In genomic region chr14:61316861-61317260, GRCm38 (mm10) we compare ENCODE assay signal across 8 mouse cellular contexts. TPM values are rescaled to one million over a fixed set of nuclear protein-coding genes. Genes with fewer than 3 reads are reported as not detected.
DNase-seq lines count a peak whose midpoint lies in the region; ATAC-seq and TF ChIP-seq lines count a peak whose summit lies in the region.

No protein-coding gene starts in this region.

- DNase-seq in urinary bladder, postnatal 25 days (ENCODE audit: low spot score): peak; percentile 51
- DNase-seq in urinary bladder, postnatal 4 days (ENCODE audit: low spot score in 2 of 2): no peak
- peak; percentile 84 for DNase-seq in embryonic facial prominence, embryonic 14.5 days (ENCODE audit: low spot score)
- DNase-seq in left cerebral cortex, postnatal 25 days (ENCODE audit: low spot score in 2 of 2): peak; percentile 60 to 76
- peak; percentile 44 for DNase-seq in neural tube, embryonic 11.5 days (ENCODE audit: low spot score)
- DNase-seq in urinary bladder, postnatal 36 days (ENCODE audit: low spot score in 2 of 2): peak; percentile 53 to 58

- peaks cover 24% of the 10 kb centered on the region for H3K4me1 ChIP-seq in bone marrow macrophage, adult 2 months (ENCODE audit: control insufficient read depth, insufficient read depth, low read length)
- H3K4me1 ChIP-seq in embryonic facial prominence, embryonic 14.5 days (ENCODE audit: control insufficient read depth, insufficient read depth, low read length): no peaks in the 10 kb centered on the region
- H3K4me1 ChIP-seq in intestine, postnatal 0 days (replicated peaks; ENCODE audit: control insufficient read depth, insufficient read depth, low read length): no peaks in the 10 kb centered on the region
- no peaks in the 10 kb centered on the region for H3K4me1 ChIP-seq in neural tube, embryonic 11.5 days (ENCODE audit: control insufficient read depth, insufficient read depth, low read length)

- peak; percentile 67; the same call in 1 of the 2 replicates for ATAC-seq in embryonic facial prominence, embryonic 14.5 days (ENCODE audit: low read depth)
- 0 out of 2 replicates have a peak, but pooled peaks have one; percentile 46 for ATAC-seq in intestine, postnatal 0 days
- ATAC-seq in neural tube, embryonic 11.5 days (ENCODE audit: insufficient read depth, low FRiP score, low TSS enrichment): no peak

- no peaks in the 10 kb centered on the region for H3K36me3 ChIP-seq in embryonic facial prominence, embryonic 14.5 days (ENCODE audit: control insufficient read depth, insufficient read depth, low read length)
- no peaks in the 10 kb centered on the region for H3K36me3 ChIP-seq in intestine, postnatal 0 days (ENCODE audit: control insufficient read depth, insufficient read depth)
- H3K36me3 ChIP-seq in neural tube, embryonic 11.5 days (ENCODE audit: control insufficient read depth, insufficient read depth, low read length): no peaks in the 10 kb centered on the region

- no peak overlapping the region for H3K4me2 ChIP-seq in embryonic facial prominence, embryonic 14.5 days (ENCODE audit: low read depth, low read length)
- H3K4me2 ChIP-seq in intestine, postnatal 0 days (replicated peaks; ENCODE audit: low read depth): no peak overlapping the region
- no peak overlapping the region for H3K4me2 ChIP-seq in neural tube, embryonic 11.5 days (ENCODE audit: low read depth)

- H3K27ac ChIP-seq in bone marrow macrophage, adult 2 months (ENCODE audit: insufficient read depth, low read depth, low read length): no peak overlapping the region
- no peak overlapping the region for H3K27ac ChIP-seq in embryonic facial prominence, embryonic 14.5 days (replicated peaks; ENCODE audit: low read depth, low read length)
- no peak overlapping the region for H3K27ac ChIP-seq in intestine, postnatal 0 days (ENCODE audit: low read depth, low read length)
- H3K27ac ChIP-seq in neural tube, embryonic 11.5 days (ENCODE audit: low read depth, low read length): no peak overlapping the region

- no peak overlapping the region for H3K4me3 ChIP-seq in bone marrow macrophage, adult 2 months (ENCODE audit: insufficient read depth, low read length)
- H3K4me3 ChIP-seq in embryonic facial prominence, embryonic 14.5 days (ENCODE audit: low read depth, low read length): no peak overlapping the region
- H3K4me3 ChIP-seq in intestine, postnatal 0 days (ENCODE audit: low read depth, low read length): no peak overlapping the region
- no peak overlapping the region for H3K4me3 ChIP-seq in neural tube, embryonic 11.5 days (ENCODE audit: low read depth, low read length)

- peak; percentile 62 for TF ChIP-seq CTCF in bone marrow macrophage, adult 2 months (IDR thresholded peaks at IDR 0.05; ENCODE audit: low read depth, low read length)
- TF ChIP-seq CTCF in intestine, postnatal 0 days (IDR thresholded peaks at IDR 0.05; ENCODE audit: low read depth): peak; percentile 81

- TF ChIP-seq POLR2A in bone marrow macrophage, adult 2 months (IDR thresholded peaks at IDR 0.05; ENCODE audit: borderline replicate concordance, low read depth, low read length): no peak

- 25% methylated on average over 4 of the region's 4 CpGs for WGBS in embryonic facial prominence, embryonic 14.5 days
- 28% methylated on average over 4 of the region's 4 CpGs for WGBS in intestine, postnatal 0 days
- WGBS in neural tube, embryonic 11.5 days: 36% methylated on average over 4 of the region's 4 CpGs

- no peak overlapping the region for H3K9ac ChIP-seq in embryonic facial prominence, embryonic 14.5 days (ENCODE audit: low read depth, low read length)
- no peak overlapping the region for H3K9ac ChIP-seq in intestine, postnatal 0 days (ENCODE audit: low read depth, low read length)
- no peak overlapping the region for H3K9ac ChIP-seq in neural tube, embryonic 11.5 days (ENCODE audit: low read length)

- no peaks in the 10 kb centered on the region for H3K9me3 ChIP-seq in embryonic facial prominence, embryonic 14.5 days (ENCODE audit: control insufficient read depth, low read length)
- no peaks in the 10 kb centered on the region for H3K9me3 ChIP-seq in intestine, postnatal 0 days (ENCODE audit: control insufficient read depth)
- H3K9me3 ChIP-seq in neural tube, embryonic 11.5 days (ENCODE audit: control insufficient read depth, low read length): no peaks in the 10 kb centered on the region

- H3K27me3 ChIP-seq in embryonic facial prominence, embryonic 14.5 days (replicated peaks; ENCODE audit: control insufficient read depth, insufficient read depth, low read length): no peaks in the 10 kb centered on the region
- no peaks in the 10 kb centered on the region for H3K27me3 ChIP-seq in intestine, postnatal 0 days (replicated peaks; ENCODE audit: control insufficient read depth, insufficient read depth, low read length)
- H3K27me3 ChIP-seq in neural tube, embryonic 11.5 days (ENCODE audit: control insufficient read depth, insufficient read depth, low read length): no peaks in the 10 kb centered on the region

- intact Hi-C loops in left cerebral cortex, postnatal 25 days (cut with DNase I): no loop called here

RNA-seq across cellular contexts. Expression of gene Arl11, which starts 7.3 kb away (rescaled TPM):
- polyA plus RNA-seq in bone marrow macrophage, adult 2 months (2012; ENCODE audit: insufficient read depth, insufficient read length, missing spikeins): 97.1 and 103 TPM in 2 replicates
- polyA plus RNA-seq in embryonic facial prominence, embryonic 14.5 days (2014; fragmentation: Nextera tagmentation; extraction: Ambion mirVana): 1.7 and 1.8 TPM in 2 replicates
- 1.4 and 1.5 TPM in 2 replicates for polyA plus RNA-seq in intestine, postnatal 0 days (2015; fragmentation: Nextera tagmentation; extraction: Ambion mirVana)
- 1 to 10 TPM in 1 of 2 experiments, under 1 TPM in 1; 0.55 to 1.3 TPM for total RNA-seq in left cerebral cortex, postnatal 25 days (2021)
- 0.22 and 0.56 TPM in 2 replicates for polyA plus RNA-seq in neural tube, embryonic 11.5 days (2014; fragmentation: Nextera tagmentation; extraction: Ambion mirVana)

RNA-seq across cellular contexts. Expression of gene Ebpl, which starts 43.4 kb away (rescaled TPM):
- polyA plus RNA-seq in bone marrow macrophage, adult 2 months (2012; ENCODE audit: insufficient read depth, insufficient read length, missing spikeins): 8.1 and 8.8 TPM in 2 replicates
- polyA plus RNA-seq in embryonic facial prominence, embryonic 14.5 days (2014; fragmentation: Nextera tagmentation; extraction: Ambion mirVana): 11.9 and 12.1 TPM in 2 replicates
- polyA plus RNA-seq in intestine, postnatal 0 days (2015; fragmentation: Nextera tagmentation; extraction: Ambion mirVana): 11.1 and 12.1 TPM in 2 replicates
- 1 to 10 TPM; 3.6 to 4.1 TPM for total RNA-seq in left cerebral cortex, postnatal 25 days (2021)
- 8.5 and 9.2 TPM in 2 replicates for polyA plus RNA-seq in neural tube, embryonic 11.5 days (2014; fragmentation: Nextera tagmentation; extraction: Ambion mirVana)

RNA-seq across cellular contexts. Expression of gene Sgcg, which starts 58.6 kb away (rescaled TPM):
- not detected in 2 replicates for polyA plus RNA-seq in bone marrow macrophage, adult 2 months (2012; ENCODE audit: insufficient read depth, insufficient read length, missing spikeins)
- 22.1 and 33.9 TPM in 2 replicates for polyA plus RNA-seq in embryonic facial prominence, embryonic 14.5 days (2014; fragmentation: Nextera tagmentation; extraction: Ambion mirVana)
- polyA plus RNA-seq in intestine, postnatal 0 days (2015; fragmentation: Nextera tagmentation; extraction: Ambion mirVana): 2.8 TPM in 2 replicates
- total RNA-seq in left cerebral cortex, postnatal 25 days (2021): not detected
- 1.1 and 2.0 TPM in 2 replicates for polyA plus RNA-seq in neural tube, embryonic 11.5 days (2014; fragmentation: Nextera tagmentation; extraction: Ambion mirVana)

Comparison
In these comparisons a context has a peak if more than half of its experiments do, and no peak if none do; other contexts are left out.
1. DNase-seq: peak in urinary bladder, postnatal 25 days (single experiment), embryonic facial prominence, embryonic 14.5 days (single experiment), left cerebral cortex, postnatal 25 days (2 of 2), neural tube, embryonic 11.5 days (single experiment) and urinary bladder, postnatal 36 days (2 of 2); none in urinary bladder, postnatal 4 days (0 of 2).
2. RNA of gene Arl11, which starts 7.3 kb away (polyA plus RNA-seq): 97.1 to 103 TPM in bone marrow macrophage, adult 2 months; 1.7 to 1.8 TPM in embryonic facial prominence, embryonic 14.5 days, 1.4 to 1.5 TPM in intestine, postnatal 0 days and 0.22 to 0.56 TPM in neural tube, embryonic 11.5 days; every median in the first group is over 10 times any median in the second.